Mouse (Mus musculus) bone marrow, adult 2 months (tissue): ENCODE results near the gene Pamr1.

ENCODE experiments used
- CTCF ChIP-seq: fragments of 200-500 bp; IDR thresholded peaks from 2 replicates; pipeline ENCODE4 v1.5.1; 2011; ENCODE audit warnings: low read length, control low read depth; ENCODE audit not compliant: control insufficient read depth, insufficient read depth
- POLR2A ChIP-seq: fragments of 200-500 bp; IDR thresholded peaks from 2 replicates; pipeline ENCODE4 v1.6.1; 2011; ENCODE audit warnings: low read depth, mild to moderate bottlenecking, control low read depth, low read length, borderline replicate concordance; ENCODE audit not compliant: control insufficient read depth

DNA sequence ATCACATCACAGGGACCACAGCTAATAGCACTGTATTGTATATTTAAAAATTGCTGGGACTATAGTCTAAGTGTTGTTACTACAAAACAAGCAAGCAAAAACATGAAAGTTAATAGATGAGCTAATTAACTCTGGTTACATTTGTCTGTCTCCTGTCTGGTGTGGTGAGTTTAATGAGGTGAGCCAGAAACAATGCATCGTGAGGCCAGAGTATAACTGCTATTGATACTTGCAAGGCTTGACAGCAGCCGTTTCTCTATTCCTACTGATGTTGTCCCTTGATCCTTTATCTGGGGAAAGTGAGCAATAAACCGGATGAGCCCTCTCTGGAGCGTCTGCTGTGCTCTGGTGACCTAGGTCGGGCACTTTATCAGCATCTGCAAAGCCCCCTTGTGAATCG, 119.8 kb downstream of the Pamr1 start:
- TF ChIP-seq CTCF, result no peak
- no peak for TF ChIP-seq POLR2A
